Mouse (Mus musculus) forebrain, embryonic 10.5 days (tissue): ENCODE data around the gene Krt6a. TPM values are rescaled to one million over a fixed set of nuclear protein-coding genes. Genes with fewer than 3 reads are reported as not detected.
"Not testable (repeated sequence)": the region's sequence is repeated elsewhere in the genome, so short reads cannot be mapped to it uniquely, and the experiment has no call there.

Experiments
- DNase-seq: peaks from one replicate; pipeline ENCODE4 v3.0.0-alpha.2; 2017; ENCODE audit warnings: low spot score; ENCODE audit errors: extremely low spot score
- H3K27ac ChIP-seq: fragments of 300-500 bp; sonication (generic); 2 replicates; pipeline ENCODE4 v1.5.1; 2016; ENCODE audit warnings: mild to moderate bottlenecking
- H3K27me3 ChIP-seq: fragments of 300-500 bp; sonication (generic); 2 replicates; pipeline ENCODE4 v1.6.1; 2016; ENCODE audit warnings: mild to moderate bottlenecking; ENCODE audit not compliant: poor library complexity, severe bottlenecking
- H3K36me3 ChIP-seq: fragments of 300-500 bp; sonication (generic); replicated peaks from 2 replicates; pipeline ENCODE4 v1.6.1; 2016; ENCODE audit warnings: mild to moderate bottlenecking, moderate library complexity
- H3K4me1 ChIP-seq: fragments of 300-500 bp; sonication (generic); 2 replicates; pipeline ENCODE4 v1.6.1; 2016
- H3K4me3 ChIP-seq: fragments of 300-500 bp; sonication (generic); 2 replicates; pipeline ENCODE4 v1.5.1; 2016; ENCODE audit warnings: mild to moderate bottlenecking, moderate library complexity
- H3K9me3 ChIP-seq: fragments of 300-500 bp; sonication (generic); 2 replicates; pipeline ENCODE4 v1.6.1; 2016; ENCODE audit warnings: mild to moderate bottlenecking, moderate library complexity
- WGBS: fragments of 180-500 bp; shearing (Covaris S2); methylation state at CpG from one replicate; pipeline ENCODE4 v1.1.7; 2016; 5-methylcytosine and 5-hydroxymethylcytosine counted together
- microRNA-seq: library from miRNA; unstranded; fragments of <30 nt; microRNA quantifications from one replicate; pipeline ENCODE4, GENCODE M21; 2017
- polyA plus RNA-seq: library from polyadenylated mRNA; unstranded; fragments of >200 nt; fragmentation: Nextera tagmentation; extraction: Ambion mirVana; gene quantifications from 2 replicates; pipeline ENCODE4 v1.2.1, GENCODE M21; 2016

Krt6a gene
- polyA plus RNA-seq, 1 experiment from 2014 or later = not detected

DNA sequence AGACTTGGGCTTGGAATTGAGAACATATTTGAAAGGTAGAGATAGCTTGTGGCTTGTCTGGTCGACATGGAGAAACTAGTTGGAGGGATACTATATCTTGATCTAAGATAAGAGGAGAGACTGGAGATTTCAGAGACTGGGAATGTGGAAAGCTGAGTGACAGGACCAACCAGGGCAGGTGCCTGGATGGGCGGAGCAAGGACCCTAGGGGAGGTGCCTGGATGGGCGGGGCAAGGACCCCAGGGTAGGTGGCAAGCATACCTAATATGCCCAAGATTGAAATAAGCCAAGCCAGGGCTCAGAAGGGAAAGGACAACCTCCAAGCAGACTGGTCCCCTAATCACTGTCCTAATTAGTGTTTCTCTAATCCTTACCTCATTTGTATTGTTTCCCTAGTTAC lies 5.1 kb upstream of the Krt6a start:
- Histone ChIP-seq H3K9me3 (no peaks in the 10 kb centered on the region), H3K27me3 (no peaks in the 10 kb centered on the region), H3K27ac (no peak overlapping the region), H3K4me3 (no peak overlapping the region), H3K36me3 (no peaks in the 10 kb centered on the region), H3K4me1 (peaks cover 19% of the 10 kb centered on the region)
- WGBS = 72% methylated on average over 3 of the region's 3 CpGs
- no peak for DNase-seq

DNA sequence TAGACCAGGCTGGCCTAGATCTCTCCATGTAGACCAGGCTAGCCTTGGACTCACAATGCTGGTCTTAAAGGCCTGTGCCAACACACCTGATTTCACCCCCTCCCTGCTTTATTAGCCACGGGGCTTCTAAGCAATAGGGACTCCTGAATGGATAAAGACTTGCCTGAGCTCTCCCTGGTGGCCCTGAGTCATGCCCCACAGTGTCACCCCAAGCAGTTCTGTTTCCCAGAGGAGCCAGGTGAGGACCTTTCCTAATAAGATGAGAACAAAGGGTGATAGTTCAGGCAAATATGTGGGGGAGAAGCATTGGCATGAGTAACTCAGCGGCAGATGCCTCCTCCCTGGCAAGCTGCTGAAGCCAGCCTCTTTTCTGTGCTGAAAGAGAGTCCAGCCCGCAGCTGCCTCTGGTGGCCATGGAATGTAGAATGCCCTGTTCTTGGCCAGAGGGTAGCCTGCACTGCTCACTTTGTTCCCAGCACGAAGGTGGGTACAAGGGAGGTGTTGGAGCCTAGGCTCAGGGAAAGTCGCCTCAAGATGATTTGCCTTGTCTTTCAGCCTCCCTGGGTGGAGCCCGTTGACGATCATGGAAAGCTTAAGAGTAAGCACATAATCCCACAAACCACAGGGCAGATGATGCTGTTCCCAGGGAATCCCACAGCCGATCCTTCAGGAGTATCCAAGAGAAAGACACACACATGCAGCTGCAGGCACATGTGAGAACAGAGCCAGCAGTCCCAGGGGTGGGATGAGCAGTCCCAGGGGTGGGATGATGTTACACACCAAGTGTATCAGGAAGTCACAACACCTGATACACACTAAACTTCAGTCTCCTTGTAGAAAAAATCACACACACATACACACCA lies 3.5 kb upstream of the Krt6a start:
- Histone ChIP-seq H3K27me3 (no peaks in the 10 kb centered on the region), H3K4me3 (no peak overlapping the region), H3K27ac (no peak overlapping the region), H3K9me3 (no peaks in the 10 kb centered on the region), H3K36me3 (no peaks in the 10 kb centered on the region), H3K4me1 (peaks cover 14% of the 10 kb centered on the region)
- DNase-seq = no peak
- WGBS = 81% methylated on average over 8 of the region's 8 CpGs

DNA sequence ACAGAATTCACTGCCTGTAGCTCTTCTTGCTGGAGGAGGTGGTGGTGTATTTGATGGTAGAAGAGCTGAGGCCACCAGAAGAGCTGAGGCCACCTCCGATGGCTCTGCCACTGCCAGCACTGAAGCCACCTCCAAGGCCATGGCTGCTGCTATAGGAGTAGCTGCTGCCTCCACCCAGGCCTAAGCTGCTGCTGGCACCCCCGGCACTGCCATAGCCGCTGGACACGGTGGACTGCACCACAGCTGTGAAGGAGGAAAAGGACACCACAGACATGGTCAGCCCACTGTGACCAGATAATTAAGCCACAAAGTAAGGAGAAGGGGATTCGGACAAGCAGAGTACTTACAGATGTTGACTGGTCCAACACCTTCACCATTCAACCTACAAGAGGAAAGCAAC lies 3.6 kb downstream of the Krt6a start:
- H3K27ac ChIP-seq, H3K4me1 ChIP-seq, H3K4me3 ChIP-seq, H3K36me3 ChIP-seq, H3K27me3 ChIP-seq, DNase-seq, H3K9me3 ChIP-seq: not testable (repeated sequence)
- WGBS = 90% methylated on average over 5 of the region's 5 CpGs

DNA sequence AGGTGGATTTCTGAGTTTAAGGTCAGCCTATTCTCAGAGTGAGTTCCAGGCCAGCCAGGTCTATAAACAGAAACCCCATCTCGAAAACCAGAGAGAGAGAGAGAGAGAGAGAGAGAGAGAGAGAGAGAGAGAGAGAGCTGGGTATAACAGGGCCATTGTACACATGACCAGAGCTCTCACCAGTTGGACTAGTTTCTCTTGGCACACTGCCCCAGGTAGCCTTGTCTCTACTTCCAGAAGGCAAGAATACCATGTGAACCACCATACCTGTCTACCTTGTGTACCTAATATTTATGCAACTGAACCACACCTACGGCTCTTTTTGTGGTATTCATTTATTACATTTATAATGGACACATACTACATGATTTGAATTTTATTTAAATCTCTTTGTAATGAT lies 5.9 kb downstream of the Krt6a start:
- H3K27me3 ChIP-seq = no peaks in the 10 kb centered on the region
- no peak for DNase-seq
- WGBS = 89% methylated on average over 2 of the region's 2 CpGs
- H3K27ac ChIP-seq = no peak overlapping the region
- H3K4me3 ChIP-seq = no peak overlapping the region
- H3K36me3 ChIP-seq = no peaks in the 10 kb centered on the region
- no peaks in the 10 kb centered on the region for H3K9me3 ChIP-seq
- H3K4me1 ChIP-seq = no peaks in the 10 kb centered on the region

DNA sequence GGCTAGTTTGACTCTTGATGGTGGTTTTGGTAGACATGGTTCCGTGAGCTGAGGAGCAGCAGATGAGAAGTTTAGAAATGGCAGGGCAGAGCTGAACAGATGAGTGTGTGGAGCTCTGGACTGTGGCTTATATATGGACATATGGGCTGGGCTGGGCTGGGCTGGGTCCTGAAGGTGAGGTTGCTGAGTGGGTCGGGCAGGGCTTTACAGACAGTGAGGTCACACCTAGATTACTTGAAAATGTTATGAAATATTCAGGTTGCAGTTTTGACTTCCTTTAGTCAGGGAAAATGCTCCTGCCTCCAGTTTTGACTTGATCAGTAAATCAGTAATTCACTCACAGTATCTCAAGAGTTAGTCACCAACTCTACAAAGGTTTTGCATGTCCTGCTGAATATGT lies 13.9 kb downstream of the Krt6a start, which contains the start of gene Krt6b:
TSS of gene Krt6b (minus strand) at position 101 of the 400 bp plus-strand sequence.
- WGBS = 77% methylated on average over 2 of the region's 2 CpGs
- Histone ChIP-seq H3K27me3 (no peaks in the 10 kb centered on the region), H3K9me3 (no peaks in the 10 kb centered on the region), H3K36me3 (no peaks in the 10 kb centered on the region), H3K27ac (no peak within 1 kb of the TSS), H3K4me1 (no peaks in the 10 kb centered on the region), H3K4me3 (no peak within 1 kb of the TSS)
- no peak for DNase-seq

DNA sequence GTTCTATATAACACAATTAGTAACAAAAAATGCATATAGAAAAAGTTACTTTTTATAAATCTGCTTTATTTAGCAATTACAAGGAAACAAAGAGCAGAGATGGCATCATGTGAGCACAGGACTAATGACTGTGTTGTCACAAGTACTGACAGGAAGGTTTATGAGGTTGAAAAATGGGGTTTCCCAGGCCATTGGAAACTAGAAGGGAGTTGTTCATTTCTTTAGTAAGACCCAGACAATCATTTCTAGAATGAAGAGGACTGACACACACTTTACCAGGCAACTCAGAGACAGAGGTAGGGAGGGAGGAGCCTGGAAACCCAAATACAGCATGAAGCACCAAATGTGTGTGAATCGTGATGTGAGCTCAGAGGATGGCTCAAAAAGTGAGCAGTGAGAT lies 18.1 kb downstream of the Krt6a start:
- WGBS = 94% methylated on average over 1 of the region's 1 CpGs
- Histone ChIP-seq H3K27me3 (no peaks in the 10 kb centered on the region), H3K9me3 (no peaks in the 10 kb centered on the region), H3K27ac (no peak overlapping the region), H3K4me3 (no peak overlapping the region), H3K36me3 (no peaks in the 10 kb centered on the region), H3K4me1 (no peaks in the 10 kb centered on the region)
- no peak for DNase-seq

DNA sequence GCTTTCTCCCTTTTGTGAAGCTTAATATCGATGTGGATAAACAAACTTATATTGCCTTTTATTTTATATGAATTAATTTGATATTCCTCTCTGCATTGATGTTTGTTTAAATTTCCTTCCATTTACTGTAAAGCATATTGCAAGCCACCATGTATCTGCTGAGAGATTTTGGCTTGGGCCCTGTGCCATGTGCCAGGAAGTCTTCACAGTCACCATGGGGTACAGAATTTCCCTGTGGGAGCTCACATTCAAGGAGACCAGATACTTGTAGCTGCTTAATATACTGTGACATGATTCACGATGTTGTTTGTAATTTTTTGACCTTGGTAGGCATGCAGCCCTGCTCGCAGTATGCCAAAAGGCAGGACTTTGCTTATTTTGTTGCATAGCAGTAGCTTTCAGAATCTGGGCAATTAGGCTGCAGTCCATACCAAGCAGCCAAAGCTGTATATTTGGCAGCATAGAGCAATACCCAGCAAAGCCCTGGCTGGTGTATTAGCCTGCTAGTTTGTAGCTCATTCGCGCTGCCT lies 41.3 kb downstream of the Krt6a start:
- no peak for DNase-seq
- no peaks in the 10 kb centered on the region for H3K36me3 ChIP-seq
- no peaks in the 10 kb centered on the region for H3K4me1 ChIP-seq
- H3K4me3 ChIP-seq = no peak overlapping the region
- no peaks in the 10 kb centered on the region for H3K9me3 ChIP-seq
- no peaks in the 10 kb centered on the region for H3K27me3 ChIP-seq
- WGBS = 94% methylated on average over 5 of the region's 5 CpGs
- H3K27ac ChIP-seq = no peak overlapping the region

DNA sequence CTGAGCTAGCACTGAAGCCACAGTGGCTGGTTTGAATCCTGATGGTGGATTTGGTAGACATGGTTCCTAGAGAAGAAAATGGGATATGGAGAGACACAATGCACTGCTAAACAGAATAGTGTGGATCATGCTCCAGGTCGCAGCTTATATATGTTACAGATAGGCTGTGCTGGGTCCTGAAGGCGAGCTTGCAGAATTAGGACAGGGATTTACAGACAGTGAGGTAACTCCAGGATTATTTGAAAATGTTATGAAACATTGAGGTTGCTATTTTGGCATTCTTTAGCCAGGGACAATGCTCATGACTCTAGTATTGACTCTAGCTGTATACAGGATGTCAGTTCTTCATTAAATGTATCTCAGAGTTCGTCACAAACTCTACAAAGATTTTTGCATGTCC lies 46.8 kb downstream of the Krt6a start, which contains the start of gene Gm5478:
TSS of gene Gm5478 (minus strand) at position 101 of the 400 bp plus-strand sequence.
- Histone ChIP-seq H3K4me1 (no peaks in the 10 kb centered on the region), H3K9me3 (no peaks in the 10 kb centered on the region), H3K27ac (no peak within 1 kb of the TSS), H3K36me3 (no peaks in the 10 kb centered on the region), H3K27me3 (no peaks in the 10 kb centered on the region), H3K4me3 (no peak within 1 kb of the TSS)
- 84% methylated on average over 3 of the region's 3 CpGs for WGBS
- DNase-seq = no peak

Small RNA genes within 50 kb of the gene (microRNA-seq; reads per million reads assigned to microRNA genes)
- gene Gm44323 (not detected), gene Gm44342 (not detected), gene Gm44383 (not detected), gene Gm44479 (not detected)

Other genes with a start within 250 kb of the Krt6a start
- not detected in 2 replicates for gene Krt88, start 246.6 kb downstream of the Krt6a start, polyA plus RNA-seq
- not detected in 2 replicates for gene Krt81, start 230.6 kb downstream of the Krt6a start, polyA plus RNA-seq
- gene Krt86, start 220.8 kb downstream of the Krt6a start, polyA plus RNA-seq = 0.07 TPM in 1 of 2 replicates, not detected in the other
- gene Krt83, start 202.8 kb downstream of the Krt6a start, polyA plus RNA-seq = not detected in 2 replicates
- gene Gm49425, start 177.0 kb downstream of the Krt6a start, polyA plus RNA-seq = not detected in 2 replicates
- gene Krt84, start 161.5 kb downstream of the Krt6a start, polyA plus RNA-seq = not detected in 2 replicates
- gene Krt82, start 143.6 kb downstream of the Krt6a start, polyA plus RNA-seq = not detected in 2 replicates
- gene Krt90, start 131.4 kb downstream of the Krt6a start, polyA plus RNA-seq = 0.75 and 0.88 TPM in 2 replicates
- gene Krt75, start 120.4 kb downstream of the Krt6a start, polyA plus RNA-seq = not detected in 2 replicates
- not detected in 2 replicates for gene Gm5414, start 66.1 kb downstream of the Krt6a start, polyA plus RNA-seq
- not detected in 2 replicates for gene Gm5478, start 46.9 kb downstream of the Krt6a start, polyA plus RNA-seq
- not detected in 2 replicates for gene Krt6b, start 14.0 kb downstream of the Krt6a start, polyA plus RNA-seq
- 0.37 and 0.41 TPM in 2 replicates for gene Krt5, start 18.6 kb upstream of the Krt6a start, polyA plus RNA-seq
- gene Krt71, start 48.8 kb upstream of the Krt6a start, polyA plus RNA-seq = not detected in 2 replicates
- not detected in 2 replicates for gene Krt72, start 92.2 kb upstream of the Krt6a start, polyA plus RNA-seq
- gene Krt73, start 108.0 kb upstream of the Krt6a start, polyA plus RNA-seq = not detected in 2 replicates
- not detected in 2 replicates for gene Krt2, start 123.9 kb upstream of the Krt6a start, polyA plus RNA-seq
- 0.71 and 1.2 TPM in 2 replicates for gene Krt1, start 156.5 kb upstream of the Krt6a start, polyA plus RNA-seq
- not detected in 2 replicates for gene Krt77, start 175.4 kb upstream of the Krt6a start, polyA plus RNA-seq
- gene Krt76, start 198.6 kb upstream of the Krt6a start, polyA plus RNA-seq = not detected in 2 replicates
- gene Krt4, start 230.4 kb upstream of the Krt6a start, polyA plus RNA-seq = not detected in 2 replicates
- gene Krt79, start 246.0 kb upstream of the Krt6a start, polyA plus RNA-seq = 0.09 and 0.12 TPM in 2 replicates